Mouse (Mus musculus) bone marrow, adult 2 months (tissue): Measurements from ENCODE around the gene Ccdc77. TPM values are rescaled to one million over a fixed set of nuclear protein-coding genes. Genes with fewer than 3 reads are reported as not detected.

Experiments
- H3K27ac ChIP-seq: fragments of 200-500 bp; 2 replicates; pipeline ENCODE4 v1.5.1; 2012; ENCODE audit warnings: low read depth, mild to moderate bottlenecking, control low read depth, inconsistent platforms, low read length; ENCODE audit not compliant: control insufficient read depth, poor library complexity, insufficient read depth
- H3K4me1 ChIP-seq: fragments of 200-500 bp; 2 replicates; pipeline ENCODE4 v1.6.1; 2011; ENCODE audit warnings: low read length; ENCODE audit not compliant: control insufficient read depth, insufficient read depth
- H3K4me3 ChIP-seq: fragments of 200-500 bp; replicated peaks from 2 replicates; pipeline ENCODE3; 2011; ENCODE audit warnings: mild to moderate bottlenecking, low read depth, low read length, control low read depth; ENCODE audit not compliant: control insufficient read depth
- CTCF ChIP-seq: fragments of 200-500 bp; IDR thresholded peaks from 2 replicates; pipeline ENCODE4 v1.5.1; 2011; ENCODE audit warnings: low read length, control low read depth; ENCODE audit not compliant: control insufficient read depth, insufficient read depth
- POLR2A ChIP-seq: fragments of 200-500 bp; IDR thresholded peaks from 2 replicates; pipeline ENCODE4 v1.6.1; 2011; ENCODE audit warnings: low read depth, mild to moderate bottlenecking, control low read depth, low read length, borderline replicate concordance; ENCODE audit not compliant: control insufficient read depth
- WGBS: fragments of 180-500 bp; shearing (Covaris S2); methylation state at CpG from one replicate; pipeline ENCODE4 v1.1.7; 2018; 5-methylcytosine and 5-hydroxymethylcytosine counted together
- polyA plus RNA-seq: library from polyadenylated mRNA; stranded (reverse); fragments of >200 nt; gene quantifications from 2 replicates; pipeline ENCODE4 v1.2.4, GENCODE M21; 2011; ENCODE audit warnings: low replicate concordance; ENCODE audit not compliant: missing spikeins, insufficient read depth, insufficient read length

Ccdc77 gene
- polyA plus RNA-seq, 1 experiment, result 15.7 TPM

DNA sequence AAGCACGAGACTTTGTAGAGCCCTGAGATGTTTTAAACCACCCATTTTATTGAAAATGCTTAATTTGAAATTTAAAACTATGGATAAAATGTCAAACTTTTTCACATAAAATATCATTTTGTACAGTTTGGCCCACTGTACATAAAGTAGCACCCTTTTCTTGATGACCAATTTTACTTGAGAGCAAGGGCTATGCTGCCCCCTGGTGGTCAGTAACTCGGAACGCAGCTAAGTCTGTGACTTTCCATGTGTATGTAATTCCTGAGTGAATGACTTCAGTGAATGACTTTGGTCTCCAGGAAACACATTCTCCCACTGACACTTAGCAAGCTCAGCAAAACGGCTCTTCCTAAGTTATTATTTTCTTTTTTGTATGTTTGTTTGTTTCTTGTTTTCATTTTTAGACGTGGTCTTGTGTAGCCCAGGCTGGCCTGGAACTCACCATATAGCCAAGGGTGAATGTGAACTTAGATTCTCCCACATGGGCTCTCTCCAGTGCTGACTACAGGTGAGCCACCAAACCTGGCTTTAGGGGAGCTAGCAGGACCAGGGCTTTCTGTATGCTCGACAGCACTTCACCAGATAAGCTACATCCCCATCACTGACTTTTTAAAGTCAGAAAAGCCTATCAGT lies 39.8 kb downstream of the Ccdc77 start:
- 44% methylated on average over 6 of the region's 6 CpGs for WGBS
- Histone ChIP-seq H3K4me3 (no peak overlapping the region), H3K27ac (no peak overlapping the region), H3K4me1 (no peaks in the 10 kb centered on the region)
- TF ChIP-seq CTCF (peak; percentile 83), POLR2A (no peak)

DNA sequence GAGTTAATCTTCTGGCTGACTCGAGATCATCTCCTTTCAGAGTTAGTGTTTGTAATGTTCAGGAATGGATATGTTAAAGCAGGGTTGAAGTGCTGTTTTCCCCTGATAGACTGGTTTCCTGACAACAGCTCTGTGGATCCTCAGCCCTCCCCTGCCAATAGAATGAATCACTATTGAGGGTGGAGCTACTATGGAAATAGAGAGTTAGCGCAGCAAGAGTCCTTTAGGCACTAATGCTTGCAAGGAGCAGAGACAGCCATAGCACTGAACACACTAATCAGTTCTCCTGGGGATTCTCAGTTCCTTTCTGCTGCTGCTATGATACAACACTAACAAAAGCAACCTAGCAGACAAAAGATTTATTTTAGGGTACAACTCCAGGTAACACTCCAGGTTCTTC lies 43.8 kb downstream of the Ccdc77 start:
- H3K4me1 ChIP-seq, result no peaks in the 10 kb centered on the region
- H3K4me3 ChIP-seq, result no peak overlapping the region
- TF ChIP-seq POLR2A (no peak), CTCF (no peak)
- H3K27ac ChIP-seq, result no peak overlapping the region
- WGBS, result 74% methylated on average over 2 of the region's 2 CpGs

DNA sequence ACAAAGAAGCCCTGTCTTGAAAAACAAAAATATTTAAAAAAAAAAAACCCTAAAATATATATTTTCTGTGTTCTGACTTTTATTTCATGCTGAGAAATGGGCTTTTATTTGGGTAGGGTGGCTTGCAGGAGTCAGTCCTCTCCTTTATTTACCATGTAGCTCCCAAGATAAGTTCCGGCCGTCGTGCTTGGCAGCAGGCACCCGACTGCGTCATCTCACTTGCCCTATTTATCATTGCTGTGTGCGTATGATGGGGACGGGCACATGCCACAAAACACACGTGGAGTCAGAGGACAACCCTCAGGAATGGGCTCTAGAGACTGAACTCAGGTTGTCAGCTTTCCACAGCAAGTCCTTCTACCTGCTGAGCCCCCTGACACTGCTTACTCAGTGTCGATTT lies 45.0 kb downstream of the Ccdc77 start:
- H3K27ac ChIP-seq, result no peak overlapping the region
- no peak overlapping the region for H3K4me3 ChIP-seq
- H3K4me1 ChIP-seq, result no peaks in the 10 kb centered on the region
- 88% methylated on average over 9 of the region's 9 CpGs for WGBS
- TF ChIP-seq CTCF (no peak), POLR2A (no peak)

DNA sequence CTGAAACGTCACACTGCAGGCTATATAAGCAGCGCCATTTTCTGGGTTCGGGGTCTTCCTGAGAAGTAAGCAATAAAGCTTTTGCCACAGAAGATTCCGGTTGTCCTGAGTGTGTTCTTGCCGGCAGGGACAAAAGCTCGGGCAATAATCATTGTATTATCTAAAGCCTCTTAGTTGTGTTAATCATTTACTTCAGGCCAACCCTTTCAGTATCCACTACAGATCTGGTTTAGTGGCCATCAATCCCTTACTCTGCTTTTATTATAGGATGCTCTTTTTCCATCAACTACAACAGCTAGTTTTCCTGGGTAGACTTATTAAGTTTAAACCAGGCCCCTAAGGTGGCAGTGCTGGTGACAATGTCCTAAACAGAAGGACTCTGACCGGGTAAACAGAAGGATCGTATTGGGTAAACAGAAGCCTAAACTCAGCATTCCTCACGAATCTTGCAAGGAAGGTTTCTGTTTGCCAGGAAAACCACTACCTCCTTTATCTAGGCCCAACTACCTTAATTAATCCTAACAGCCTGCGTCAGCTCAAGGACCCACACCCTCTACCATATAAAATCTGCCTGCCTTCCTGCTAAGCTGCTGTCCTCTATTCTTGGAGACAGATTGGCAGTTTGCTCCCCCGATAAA lies 45.8 kb downstream of the Ccdc77 start:
- 85% methylated on average over 11 of the region's 11 CpGs for WGBS
- Histone ChIP-seq H3K4me1 (no peaks in the 10 kb centered on the region), H3K4me3 (no peak overlapping the region), H3K27ac (no peak overlapping the region)
- TF ChIP-seq CTCF, result no peak
- no peak for TF ChIP-seq POLR2A

DNA sequence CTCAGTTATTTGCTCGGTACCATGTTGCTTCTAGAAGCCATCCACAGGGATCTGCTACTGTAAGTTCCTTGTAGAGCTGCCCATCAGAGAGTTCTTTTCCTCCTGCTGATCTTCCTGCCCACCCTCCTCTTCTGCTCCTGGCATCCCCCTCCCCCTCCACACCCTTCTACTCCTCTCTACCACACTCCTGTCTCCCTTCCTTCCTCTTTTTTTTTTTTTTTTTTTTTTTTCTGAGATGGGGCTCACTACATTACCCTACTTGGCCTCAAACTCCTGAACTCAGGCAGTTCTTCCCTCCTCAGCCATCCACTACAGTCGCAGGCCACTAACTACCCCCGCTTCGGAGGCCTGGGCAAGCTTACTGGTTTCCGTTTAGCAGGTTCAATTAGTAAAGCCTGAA lies 51.7 kb downstream of the Ccdc77 start:
- no peaks in the 10 kb centered on the region for H3K4me1 ChIP-seq
- WGBS, result 6% methylated on average over 5 of the region's 5 CpGs
- no peak overlapping the region for H3K4me3 ChIP-seq
- no peak overlapping the region for H3K27ac ChIP-seq
- TF ChIP-seq POLR2A (no peak), CTCF (no peak)

DNA sequence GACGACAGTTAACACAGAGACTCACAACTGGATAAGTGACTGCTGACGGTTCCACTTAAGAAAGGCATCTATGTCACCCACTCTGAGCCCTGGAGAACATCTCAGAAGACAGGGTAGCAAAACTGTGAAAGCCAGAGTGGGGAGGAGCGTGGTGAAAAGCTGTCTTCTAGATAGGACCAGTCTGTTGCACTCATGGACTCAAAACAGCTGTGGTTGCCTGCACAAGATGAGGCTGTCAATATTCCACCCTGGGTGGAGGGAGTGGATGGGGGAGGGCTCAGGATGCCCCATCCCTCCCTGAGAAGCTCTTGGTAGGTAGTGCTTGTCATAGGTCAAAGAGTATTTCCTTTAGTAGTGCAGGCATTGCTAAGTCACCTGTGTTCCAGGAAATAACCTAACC lies 54.4 kb downstream of the Ccdc77 start:
- TF ChIP-seq CTCF (no peak), POLR2A (no peak)
- Histone ChIP-seq H3K4me3 (no peak overlapping the region), H3K27ac (no peak overlapping the region), H3K4me1 (no peaks in the 10 kb centered on the region)
- WGBS, result 76% methylated on average over 3 of the region's 3 CpGs

DNA sequence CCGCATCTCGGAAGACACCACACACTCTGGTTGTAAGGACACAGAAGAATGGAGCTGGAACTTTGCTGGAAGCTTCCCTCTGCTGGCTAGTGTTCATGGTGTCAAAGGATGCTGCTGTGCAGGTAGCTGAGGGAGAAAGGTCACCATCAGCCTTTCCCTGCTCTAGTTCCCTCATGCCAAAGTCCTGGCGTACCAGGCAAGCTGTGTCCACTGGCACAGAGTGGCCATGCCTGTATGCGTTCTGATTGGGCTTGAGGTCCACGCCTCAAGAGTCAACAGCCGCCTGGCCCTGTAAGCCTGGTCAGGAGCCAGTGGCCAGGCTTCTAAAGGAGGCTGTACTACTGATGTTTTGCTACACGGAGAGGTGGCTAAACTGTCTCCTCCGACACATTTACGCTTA lies 54.8 kb downstream of the Ccdc77 start:
- Histone ChIP-seq H3K4me3 (no peak overlapping the region), H3K4me1 (no peaks in the 10 kb centered on the region), H3K27ac (no peak overlapping the region)
- 92% methylated on average over 9 of the region's 9 CpGs for WGBS
- TF ChIP-seq CTCF (no peak), POLR2A (no peak)

DNA sequence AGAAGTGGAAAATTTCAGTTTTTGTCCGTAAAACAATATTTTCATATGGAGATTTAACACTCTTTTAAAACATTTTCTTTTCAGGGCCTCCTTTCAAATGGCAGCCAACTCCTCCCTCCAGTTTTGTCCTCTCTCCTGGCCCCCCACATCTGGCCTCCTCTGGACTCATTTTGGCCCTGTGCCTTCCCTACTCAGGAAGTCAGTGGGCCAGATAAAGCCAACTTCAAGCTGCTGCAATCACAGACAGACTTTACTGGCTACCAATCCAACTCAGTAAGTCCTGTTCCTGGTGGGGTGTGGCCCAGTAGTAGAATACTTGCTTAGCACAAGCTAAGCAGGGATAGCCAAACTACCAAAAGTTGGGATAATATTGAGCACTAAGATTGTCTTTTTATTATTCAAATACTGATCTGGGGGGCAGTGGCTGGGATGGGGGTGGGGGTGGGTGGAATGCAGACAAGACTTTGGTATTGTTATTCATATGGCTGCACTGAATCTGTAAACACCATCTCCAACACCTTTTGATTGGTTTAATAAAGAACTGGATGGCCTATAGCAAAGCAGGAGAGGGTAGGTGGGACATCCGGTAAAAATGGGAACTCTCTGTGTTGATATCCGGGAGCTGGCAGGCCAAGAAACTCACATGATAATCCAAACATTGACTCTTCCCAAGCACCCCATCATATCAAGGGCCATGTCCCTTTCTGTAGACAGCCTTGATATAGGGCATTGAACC lies 57.1 kb downstream of the Ccdc77 start:
- no peaks in the 10 kb centered on the region for H3K4me1 ChIP-seq
- 76% methylated on average over 3 of the region's 3 CpGs for WGBS
- TF ChIP-seq CTCF (no peak), POLR2A (no peak)
- no peak overlapping the region for H3K27ac ChIP-seq
- H3K4me3 ChIP-seq, result no peak overlapping the region
